Mouse (Mus musculus): ENCODE measurements around the gene Cnn2. TPM values are rescaled to one million over a fixed set of nuclear protein-coding genes. Genes with fewer than 3 reads are reported as not detected.
"Not testable (repeated sequence)": the region's sequence is repeated elsewhere in the genome, so short reads cannot be mapped to it uniquely, and the experiment has no call there.

Gene Cnn2
- total RNA-seq, 2 experiments from 2014 or later: 28.5 to 49.0 TPM

GRCm38 (mm10) chr10:80033511-80034391 lies 45.4 kb downstream of the Cnn2 start:
- DNase-seq (ENCODE audit: low spot score in 2 of 2): peak in 1 of 2 experiments; percentile 51

GRCm38 (mm10) chr10:80035148-80035547 lies 46.8 kb downstream of the Cnn2 start:
- DNase-seq (ENCODE audit: low spot score in 2 of 2): no peak

GRCm38 (mm10) chr10:80035686-80036085 lies 47.3 kb downstream of the Cnn2 start:
- no peak for DNase-seq (ENCODE audit: low spot score in 2 of 2)

- DNase-seq (ENCODE audit: low spot score in 2 of 2): no peak
These were observed 48.4 kb downstream of the Cnn2 start for GRCm38 (mm10) chr10:80036832-80037231.

GRCm38 (mm10) chr10:80039559-80039979 lies 51.2 kb downstream of the Cnn2 start, which contains the start of gene Polr2e:
Gene Polr2e, minus strand, starts transcription at chr10:80039795.
- DNase-seq (ENCODE audit: low spot score in 2 of 2): peak; percentile 95 to 96

GRCm38 (mm10) chr10:80041409-80042060 lies 53.2 kb downstream of the Cnn2 start:
- DNase-seq (ENCODE audit: low spot score in 2 of 2): not testable (repeated sequence)

GRCm38 (mm10) chr10:80044087-80044486 lies 55.7 kb downstream of the Cnn2 start:
- no peak for DNase-seq (ENCODE audit: low spot score in 2 of 2)

GRCm38 (mm10) chr10:80045364-80045763 lies 57.0 kb downstream of the Cnn2 start:
- not testable (repeated sequence) for DNase-seq (ENCODE audit: low spot score in 2 of 2)

Other genes with a start within 250 kb of the Cnn2 start
- 10 to 100 TPM; 53.0 to 59.0 TPM for gene Polrmt, start 242.0 kb upstream of the Cnn2 start, total RNA-seq (2021)
- gene Fgf22, start 233.5 kb upstream of the Cnn2 start, total RNA-seq (2021): under 1 TPM in 1 of 2 experiments, not detected in 1; 0.13 TPM
- 10 to 100 TPM; 47.4 to 51.1 TPM for gene Rnf126, start 221.6 kb upstream of the Cnn2 start, total RNA-seq (2021)
- 10 to 100 TPM; 11.0 to 28.5 TPM for gene Fstl3, start 211.3 kb upstream of the Cnn2 start, total RNA-seq (2021)
- not detected for gene Prss57, start 197.6 kb upstream of the Cnn2 start, total RNA-seq (2021)
- gene Palm, start 195.0 kb upstream of the Cnn2 start, total RNA-seq (2021): 10 to 100 TPM; 59.4 to 62.2 TPM
- under 1 TPM; 0.60 to 0.74 TPM for gene Misp, start 167.6 kb upstream of the Cnn2 start, total RNA-seq (2021)
- 100 to 1,000 TPM; 301 to 357 TPM for gene Ptbp1, start 134.2 kb upstream of the Cnn2 start, total RNA-seq (2021)
- 1 to 10 TPM in 1 of 2 experiments, not detected in 1; 1.1 TPM for gene Prtn3, start 114.1 kb upstream of the Cnn2 start, total RNA-seq (2021)
- gene Plppr3, start 114.0 kb upstream of the Cnn2 start, total RNA-seq (2021): 1 to 10 TPM; 1.4 to 2.8 TPM
- gene Elane, start 102.3 kb upstream of the Cnn2 start, total RNA-seq (2021): not detected
- gene Cfd, start 97.7 kb upstream of the Cnn2 start, total RNA-seq (2021): 1,000 to 10,000 TPM; 1,757 to 2,495 TPM
- 10 to 100 TPM; 32.7 to 40.7 TPM for gene Med16, start 79.7 kb upstream of the Cnn2 start, total RNA-seq (2021)
- gene Gm26602, start 77.7 kb upstream of the Cnn2 start, total RNA-seq (2021): not detected
- 1 to 10 TPM; 1.0 to 2.2 TPM for gene Kiss1r, start 71.6 kb upstream of the Cnn2 start, total RNA-seq (2021)
- 100 to 1,000 TPM in 1 of 2 experiments, 10 to 100 TPM in 1; 92.0 to 107 TPM for gene R3hdm4, start 67.4 kb upstream of the Cnn2 start, total RNA-seq (2021)
- gene Arid3a, start 61.5 kb upstream of the Cnn2 start, total RNA-seq (2021): 1 to 10 TPM; 3.6 to 4.3 TPM
- gene Wdr18, start 28.4 kb upstream of the Cnn2 start, total RNA-seq (2021): 10 to 100 TPM; 37.2 to 40.1 TPM
- gene Grin3b, start 17.9 kb upstream of the Cnn2 start, total RNA-seq (2021): under 1 TPM in 1 of 2 experiments, not detected in 1; 0.19 TPM
- gene Tmem259, start 4.3 kb upstream of the Cnn2 start, total RNA-seq (2021): 100 to 1,000 TPM; 140 to 144 TPM
- gene Abca7, start 7.9 kb downstream of the Cnn2 start, total RNA-seq (2021): 10 to 100 TPM; 20.6 to 22.3 TPM
- gene Arhgap45, start 28.1 kb downstream of the Cnn2 start, total RNA-seq (2021): 1 to 10 TPM; 5.5 to 7.3 TPM
- 10 to 100 TPM; 86.3 to 94.3 TPM for gene Polr2e, start 51.2 kb downstream of the Cnn2 start, total RNA-seq (2021)
- gene Gpx4, start 58.6 kb downstream of the Cnn2 start, total RNA-seq (2021): 1,000 to 10,000 TPM; 1,091 to 1,886 TPM
- 10 to 100 TPM; 31.0 to 41.4 TPM for gene Sbno2, start 117.0 kb downstream of the Cnn2 start, total RNA-seq (2021)
- gene Stk11, start 127.2 kb downstream of the Cnn2 start, total RNA-seq (2021): 100 to 1,000 TPM; 154 to 158 TPM
- gene Atp5d, start 150.0 kb downstream of the Cnn2 start, total RNA-seq (2021): 1,000 to 10,000 TPM in 1 of 2 experiments, 100 to 1,000 TPM in 1; 593 to 1,133 TPM
- 100 to 1,000 TPM; 129 to 266 TPM for gene Cbarp, start 152.3 kb downstream of the Cnn2 start, total RNA-seq (2021)
- 10 to 100 TPM; 64.8 to 82.0 TPM for gene Midn, start 159.7 kb downstream of the Cnn2 start, total RNA-seq (2021)
- gene Cirbp, start 177.4 kb downstream of the Cnn2 start, total RNA-seq (2021): 10 to 100 TPM; 34.7 to 46.3 TPM
- gene 1600002K03Rik, start 184.4 kb downstream of the Cnn2 start, total RNA-seq (2021): 10 to 100 TPM; 14.7 to 16.6 TPM
- 1 to 10 TPM; 1.3 to 2.1 TPM for gene Efna2, start 190.9 kb downstream of the Cnn2 start, total RNA-seq (2021)
- 10 to 100 TPM; 17.4 to 18.4 TPM for gene Mum1, start 237.8 kb downstream of the Cnn2 start, total RNA-seq (2021)